Mouse (Mus musculus) bone marrow, adult 2 months (tissue): ENCODE results near the gene Trmt2b.

ENCODE experiments used
- CTCF ChIP-seq: fragments of 200-500 bp; IDR thresholded peaks from 2 replicates; pipeline ENCODE4 v1.5.1; 2011; ENCODE audit warnings: low read length, control low read depth; ENCODE audit not compliant: control insufficient read depth, insufficient read depth
- POLR2A ChIP-seq: fragments of 200-500 bp; IDR thresholded peaks from 2 replicates; pipeline ENCODE4 v1.6.1; 2011; ENCODE audit warnings: low read depth, mild to moderate bottlenecking, control low read depth, low read length, borderline replicate concordance; ENCODE audit not compliant: control insufficient read depth

- TF ChIP-seq POLR2A (no peak), CTCF (no peak)
These were observed 15.6 kb downstream of the Trmt2b start for GRCm38 (mm10) chrX:134261191-134261590.
